Mouse (Mus musculus): Measurements from ENCODE around the gene Uprt.

DNA sequence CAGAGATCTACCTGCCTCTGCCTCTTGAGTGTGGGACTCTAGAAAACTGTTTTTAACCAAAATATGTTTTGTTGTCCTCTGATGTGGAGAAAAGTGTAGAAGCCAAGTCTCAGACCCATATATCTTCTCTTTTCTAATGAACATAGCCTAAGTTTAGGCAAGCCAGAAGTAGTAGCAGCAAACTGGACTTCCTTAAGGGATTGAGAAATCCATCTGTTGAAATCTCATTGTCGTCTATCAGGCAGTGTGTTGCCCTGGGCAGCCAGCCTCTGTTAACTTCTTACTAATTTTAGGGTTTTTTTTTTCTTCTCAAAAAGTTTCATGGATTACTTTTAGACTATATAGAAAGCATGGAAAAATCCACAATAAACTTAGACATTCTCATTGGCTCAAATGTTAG, 30.2 kb upstream of the Uprt start:
- TF ChIP-seq POLR2A (IDR thresholded peaks at IDR 0.05; ENCODE audit: borderline replicate concordance, low read depth, low read length) (no peak), CTCF (IDR thresholded peaks at IDR 0.05; ENCODE audit: low read depth, low read length) (no peak)

Measured in bone marrow macrophage, adult 2 months (primary cell).